Mouse (Mus musculus): Measurements from ENCODE around the gene Nvl.

Nvl gene

DNA sequence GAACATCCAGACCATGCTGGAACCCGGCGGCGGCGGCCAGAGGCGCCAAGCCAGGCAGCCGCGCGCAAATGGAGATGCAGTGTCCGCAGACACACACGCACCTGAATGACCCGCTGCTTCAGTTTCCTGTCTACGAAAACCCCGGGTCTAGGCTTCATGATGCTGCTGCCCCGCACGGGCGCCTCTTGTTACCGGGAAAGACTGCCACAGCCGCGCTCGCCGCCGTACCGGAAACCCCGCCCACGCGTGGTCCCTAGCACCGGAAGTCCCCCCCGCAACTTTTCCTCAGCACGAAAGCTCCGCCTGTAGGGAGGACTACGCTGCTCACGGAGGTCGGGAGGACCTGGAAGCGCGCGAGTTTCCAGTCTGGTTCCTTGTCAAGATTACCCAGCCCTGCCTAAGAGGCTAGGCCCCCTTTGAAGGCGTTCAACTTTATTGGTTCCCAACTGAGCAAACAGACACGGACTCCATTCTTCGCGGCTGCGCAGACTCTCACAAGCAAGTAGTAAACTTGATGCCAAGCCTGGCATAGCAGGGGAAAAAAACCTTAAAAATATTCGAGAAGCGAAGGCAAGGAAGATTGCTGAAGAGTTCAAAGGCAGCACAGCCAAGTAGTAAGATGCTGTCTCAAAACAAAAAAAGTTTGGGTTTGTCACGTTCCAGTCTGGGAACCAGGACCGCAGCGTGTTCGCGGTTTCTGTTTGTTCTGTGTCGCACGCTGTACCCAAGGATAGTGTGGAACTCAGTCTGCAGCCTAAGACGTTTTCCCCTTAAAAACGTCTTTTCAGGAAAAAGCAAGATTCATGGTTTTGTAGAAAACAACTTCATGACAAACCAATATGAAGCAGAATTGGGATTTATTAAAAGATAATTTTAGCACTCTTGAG is at the start of gene Nvl, which contains the start of gene Cnih4:
Gene Nvl (minus strand): TSS at position 255 of the 887 bp plus-strand sequence.
Gene Cnih4 (plus strand): TSS at position 744 of the 887 bp plus-strand sequence.
- peak; percentile 82 for DNase-seq (ENCODE audit: extremely low spot score, low read depth, low spot score)

DNA sequence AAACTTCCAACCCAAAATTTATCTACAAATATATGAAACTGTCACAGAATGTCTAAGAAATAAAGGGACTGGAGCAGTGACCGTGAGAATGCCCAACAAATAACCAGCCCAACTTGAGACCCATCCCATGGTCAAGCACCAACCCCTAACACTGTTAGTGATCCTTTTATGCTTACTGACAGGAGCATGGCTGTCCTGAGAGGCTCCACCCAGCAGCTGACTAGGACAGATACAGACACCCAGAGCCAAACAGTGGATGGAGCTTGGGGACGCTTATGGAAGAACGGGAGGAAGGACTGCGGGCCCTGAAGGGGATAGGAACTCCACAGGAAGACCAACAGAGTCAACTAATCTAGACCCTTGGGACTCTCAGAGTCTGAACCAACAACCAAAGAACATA is 44.9 kb upstream of the Nvl start:
- no peak for DNase-seq (ENCODE audit: extremely low spot score, low read depth, low spot score)

DNA sequence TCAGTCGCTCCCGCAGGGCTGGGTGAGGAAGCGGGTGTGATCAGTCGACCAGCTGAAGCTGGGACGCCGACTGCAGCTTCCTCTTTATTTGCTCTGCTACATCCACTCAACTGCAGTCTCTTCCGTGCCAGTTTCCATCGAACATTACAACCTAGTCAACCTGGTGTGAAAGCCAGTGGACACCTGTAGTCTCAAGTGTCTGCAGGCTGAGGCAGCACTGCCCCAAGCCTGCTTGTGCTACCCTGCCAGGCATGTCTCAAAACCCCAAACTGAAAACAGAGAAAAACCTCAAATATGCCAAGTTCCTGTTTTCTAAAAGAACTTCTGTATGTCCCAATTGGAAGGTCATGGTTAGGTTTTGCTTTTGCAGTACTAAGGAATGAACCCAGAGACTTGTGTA is 26.2 kb upstream of the Nvl start:
- no peak for DNase-seq (ENCODE audit: extremely low spot score, low read depth, low spot score)

DNA sequence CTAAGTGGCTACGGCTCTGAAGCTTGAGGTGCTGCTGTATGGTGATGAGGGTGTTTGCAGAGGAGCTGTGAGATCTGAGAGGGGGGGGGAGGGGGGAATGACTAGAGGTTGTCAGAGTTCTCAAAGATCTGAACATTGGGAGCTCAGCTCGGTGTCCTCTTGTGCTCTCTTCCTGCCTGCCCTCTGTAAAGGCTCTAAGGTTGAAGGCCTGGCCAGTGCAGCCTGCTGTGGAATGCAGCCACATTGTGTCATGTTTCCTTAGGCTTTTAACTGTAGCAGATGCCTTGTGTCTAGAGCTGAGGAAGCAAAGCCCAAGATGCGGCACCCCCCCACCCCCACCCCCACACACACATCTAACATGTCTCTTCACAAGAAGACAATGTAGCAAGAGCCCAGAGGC is 24.4 kb upstream of the Nvl start:
- DNase-seq (ENCODE audit: extremely low spot score, low read depth, low spot score) = no peak

DNA sequence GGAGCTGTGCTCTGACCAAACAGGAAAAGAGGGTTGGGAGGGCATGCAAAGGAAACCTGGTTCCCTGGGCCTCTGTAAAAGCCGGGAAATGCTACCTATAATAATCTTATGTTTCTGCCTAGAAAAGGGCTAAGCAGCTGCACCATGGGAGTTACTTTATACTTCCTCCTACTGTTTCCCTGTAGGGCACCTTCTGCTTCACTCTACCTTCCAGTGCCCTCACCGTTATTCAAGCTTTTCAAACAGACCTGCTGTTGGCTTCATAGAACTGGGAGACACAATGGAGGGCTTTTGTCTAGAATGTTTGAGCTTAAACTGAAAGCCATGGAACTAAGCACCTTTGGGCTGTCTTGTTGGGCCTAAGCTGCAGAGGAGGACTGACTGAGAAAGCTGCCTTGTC is 23.8 kb upstream of the Nvl start:
- DNase-seq (ENCODE audit: extremely low spot score, low read depth, low spot score) = no peak

DNA sequence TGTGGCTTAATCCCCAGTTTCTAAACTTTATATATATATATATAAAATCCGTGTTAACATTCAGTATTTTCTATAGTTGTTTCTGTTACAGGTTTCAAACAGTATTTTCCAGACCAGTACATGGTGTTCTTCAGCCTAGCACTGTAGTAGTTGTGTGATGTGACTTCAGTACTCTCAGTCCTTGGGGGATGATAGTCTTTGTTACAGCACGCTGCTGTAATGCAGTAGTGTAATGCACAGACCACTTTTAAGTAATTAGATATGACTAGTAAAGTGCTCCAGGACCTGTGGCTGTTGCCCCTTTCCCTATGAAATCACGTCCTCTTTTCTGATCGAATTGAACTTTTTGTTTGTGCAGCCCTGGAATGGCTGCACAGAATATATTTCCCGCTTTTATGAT is 7.5 kb upstream of the Nvl start:
- DNase-seq (ENCODE audit: extremely low spot score, low read depth, low spot score) = no peak

DNA sequence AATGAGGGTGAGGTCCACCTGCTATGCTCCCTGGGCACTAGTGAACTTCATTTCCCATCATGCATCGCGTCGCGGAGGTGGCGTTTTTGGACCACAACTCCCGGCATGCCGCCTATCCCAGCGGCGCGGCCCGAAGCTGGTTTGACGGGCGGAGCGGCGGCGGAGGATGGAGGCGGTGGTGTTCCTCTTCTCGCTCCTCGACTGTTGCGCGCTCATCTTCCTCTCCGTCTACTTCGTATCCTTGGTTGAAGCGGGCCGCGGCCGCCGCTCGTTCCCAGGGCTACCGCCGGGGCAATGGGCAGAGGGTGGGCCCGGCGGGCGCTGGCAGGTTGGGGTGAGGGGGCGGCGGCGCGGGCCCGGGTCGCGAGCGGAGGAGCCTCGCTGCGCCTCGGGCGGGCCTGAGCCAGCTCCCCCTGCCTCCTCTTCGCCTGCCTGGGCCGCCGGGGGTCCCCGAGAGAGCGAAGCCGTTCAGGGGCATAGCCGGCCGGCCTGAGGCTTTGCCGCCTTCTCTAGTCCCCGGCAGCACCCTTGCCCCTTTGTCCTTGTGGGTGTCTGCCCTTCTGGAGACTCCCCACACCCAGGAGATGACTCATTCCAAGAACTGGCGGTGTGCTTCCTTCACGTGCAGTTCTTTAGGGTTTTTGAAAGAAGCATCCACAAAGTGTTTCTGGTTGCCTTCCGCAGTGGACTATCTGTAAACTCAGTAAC is 7.0 kb upstream of the Nvl start:
- peak; percentile 77 for DNase-seq (ENCODE audit: extremely low spot score, low read depth, low spot score)

DNA sequence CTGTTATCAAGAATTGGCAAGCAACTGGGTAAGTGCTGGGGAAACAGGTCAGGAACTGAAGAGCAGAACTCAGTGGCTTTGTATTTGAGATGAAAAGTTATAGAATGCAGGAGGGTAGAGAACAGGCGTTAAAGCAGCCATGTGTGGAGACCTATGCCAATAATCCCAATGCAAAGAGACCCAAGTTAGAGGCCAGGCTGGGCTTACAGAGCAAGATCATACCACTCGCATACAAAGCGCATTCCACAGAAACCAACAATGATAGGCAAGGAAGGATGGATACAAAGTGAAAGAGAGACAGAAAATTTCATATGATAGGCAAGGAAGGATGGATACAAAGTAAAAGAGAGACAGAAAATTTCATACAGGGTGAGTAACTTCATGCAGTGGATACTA is 6.4 kb upstream of the Nvl start:
- no peak for DNase-seq (ENCODE audit: extremely low spot score, low read depth, low spot score)

DNA sequence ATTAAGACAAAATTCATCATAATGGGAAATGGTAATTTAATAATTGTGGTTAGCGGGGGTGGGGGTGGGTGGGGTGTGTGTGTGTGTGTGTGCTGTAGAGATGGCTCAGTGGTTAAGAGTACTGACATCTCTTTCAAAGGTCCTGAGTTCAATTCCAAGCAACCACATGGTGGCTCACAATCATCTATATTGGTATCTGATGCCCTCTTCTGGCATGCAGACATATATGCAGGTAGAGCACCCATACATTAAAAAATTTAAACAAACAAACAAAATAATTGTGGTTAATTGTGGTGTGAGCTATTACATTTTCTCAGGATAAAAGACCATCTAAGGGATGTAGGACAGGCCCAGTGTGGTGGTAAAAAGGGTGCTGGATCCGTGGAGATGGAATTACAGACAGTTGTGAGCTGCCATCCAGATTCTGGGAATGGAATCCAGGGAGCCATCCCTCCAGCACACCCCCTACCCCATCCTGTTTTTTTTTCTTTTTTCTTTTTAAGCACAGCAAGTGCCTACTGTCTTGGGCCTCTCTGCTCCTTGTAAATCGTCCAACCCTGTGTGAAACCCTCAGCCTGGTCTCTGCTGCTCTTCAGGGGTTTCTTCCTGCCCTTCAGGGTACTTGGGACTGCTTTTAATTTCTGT is 5.5 kb upstream of the Nvl start:
- no peak for DNase-seq (ENCODE audit: extremely low spot score, low read depth, low spot score)

DNA sequence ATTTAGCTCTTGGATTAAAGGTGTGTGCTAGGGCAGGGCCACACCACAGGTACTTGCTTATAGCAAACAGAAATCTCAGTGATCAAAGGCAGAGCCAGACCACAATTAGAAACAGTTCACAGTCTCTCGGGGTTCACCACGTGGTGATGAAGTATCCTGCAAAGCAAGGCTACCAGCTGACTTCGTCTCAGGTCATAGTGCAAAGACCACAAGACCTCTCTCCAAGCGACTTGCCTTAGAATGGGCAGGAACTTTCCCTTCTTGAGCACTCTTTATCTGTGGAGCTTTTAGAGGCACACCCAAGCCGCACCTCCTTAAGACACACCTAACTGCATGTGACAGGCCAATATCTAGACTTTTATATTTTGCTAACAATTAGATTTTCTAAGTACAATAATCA is 4.5 kb upstream of the Nvl start:
- DNase-seq (ENCODE audit: extremely low spot score, low read depth, low spot score) = no peak

DNA sequence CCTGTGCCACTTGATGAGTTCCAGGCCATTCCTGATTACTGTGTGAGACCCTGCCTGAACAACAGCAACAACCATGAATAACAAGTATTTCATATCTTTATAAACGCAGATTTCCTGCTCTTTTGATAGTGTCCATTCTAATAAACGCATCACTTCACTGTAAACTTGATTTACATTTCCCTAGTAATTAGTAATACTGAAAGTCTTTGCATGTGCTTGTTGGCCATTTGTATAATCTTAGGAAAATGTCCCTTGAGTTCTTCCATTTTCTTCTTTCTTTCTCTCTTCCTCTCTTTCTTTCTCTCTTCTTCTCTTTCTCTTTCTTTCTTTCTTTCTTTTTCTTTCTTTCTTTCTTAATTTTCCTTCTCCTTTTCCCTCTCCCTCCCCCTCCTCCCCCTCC is 2.2 kb upstream of the Nvl start:
- no peak for DNase-seq (ENCODE audit: extremely low spot score, low read depth, low spot score)

DNA sequence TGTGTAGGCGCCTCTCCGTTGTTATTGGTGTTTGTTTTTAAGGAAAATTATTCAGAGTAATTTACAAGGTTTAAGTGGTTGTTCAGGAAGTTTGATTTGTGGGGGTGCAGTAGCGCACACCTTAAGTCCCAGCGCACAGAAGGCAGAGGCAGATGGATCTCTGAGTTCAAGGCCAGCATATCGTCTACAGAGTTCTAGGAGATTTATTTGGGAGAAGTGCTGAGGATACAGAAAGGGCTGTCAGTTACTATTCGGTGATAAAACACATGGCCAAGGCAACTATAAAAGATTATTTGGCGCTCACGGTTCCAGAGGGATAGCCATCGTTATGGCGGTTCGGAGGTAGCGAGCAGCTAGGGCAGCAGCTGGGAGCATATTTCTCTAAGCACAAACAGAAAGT is 962 bp upstream of the Nvl start:
- no peak for DNase-seq (ENCODE audit: extremely low spot score, low read depth, low spot score)

DNA sequence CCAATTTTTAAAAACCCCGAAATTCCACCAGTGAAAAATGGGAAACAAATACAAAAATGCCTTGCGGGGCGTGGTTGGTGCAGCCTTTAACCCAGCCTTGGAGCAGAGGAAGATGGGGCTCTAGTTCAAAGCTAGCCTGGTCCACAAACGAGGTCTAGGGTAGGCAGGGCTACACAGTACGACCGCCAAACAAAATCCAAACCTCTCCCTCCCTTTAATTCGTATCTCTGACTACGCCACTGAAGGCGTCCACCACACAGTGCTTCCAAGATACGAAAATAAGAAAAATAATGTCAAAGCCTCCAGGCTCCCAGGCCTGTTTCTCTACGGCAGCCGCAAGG is 425 bp downstream of the Nvl start:
- DNase-seq (ENCODE audit: extremely low spot score, low read depth, low spot score) = no peak

DNA sequence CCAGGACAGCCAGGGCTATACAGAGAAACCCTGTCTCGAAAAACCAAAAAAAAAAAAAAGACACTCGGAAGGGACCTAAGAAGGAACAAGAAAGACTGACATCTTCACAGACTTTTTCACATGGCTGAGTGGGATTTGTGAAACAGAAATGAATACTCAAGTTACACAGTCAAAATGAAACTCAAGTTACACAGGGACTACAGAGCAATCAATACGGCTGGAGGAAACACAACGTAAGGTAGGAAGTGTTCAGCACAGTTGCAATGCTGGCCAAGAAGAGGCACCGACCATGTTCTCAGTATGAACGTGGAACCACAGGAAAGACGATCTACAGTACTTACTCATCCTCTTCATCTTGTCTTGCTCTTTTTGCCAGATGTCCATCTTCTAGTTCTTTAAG is 5.3 kb downstream of the Nvl start:
- DNase-seq (ENCODE audit: extremely low spot score, low read depth, low spot score) = no peak

DNA sequence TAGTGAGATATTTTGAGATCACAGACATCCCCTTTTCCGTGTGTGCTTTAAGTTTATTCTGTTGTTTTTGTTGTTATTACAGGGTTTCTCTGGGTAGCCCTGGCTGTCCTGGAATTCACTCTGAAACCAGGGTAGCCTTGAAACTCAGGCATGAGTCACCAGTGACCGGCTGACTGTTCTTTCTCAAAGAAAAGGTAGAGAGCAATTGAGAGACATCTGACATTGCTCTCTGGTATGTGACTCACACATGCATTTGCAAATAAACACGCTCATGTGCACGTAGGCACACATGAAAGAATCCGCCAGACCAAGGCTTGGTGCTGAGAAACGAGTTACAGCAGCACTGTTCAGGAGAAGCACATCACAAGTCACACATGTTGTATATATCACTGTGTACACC is 12.1 kb downstream of the Nvl start:
- DNase-seq (ENCODE audit: extremely low spot score, low read depth, low spot score) = no peak

DNA sequence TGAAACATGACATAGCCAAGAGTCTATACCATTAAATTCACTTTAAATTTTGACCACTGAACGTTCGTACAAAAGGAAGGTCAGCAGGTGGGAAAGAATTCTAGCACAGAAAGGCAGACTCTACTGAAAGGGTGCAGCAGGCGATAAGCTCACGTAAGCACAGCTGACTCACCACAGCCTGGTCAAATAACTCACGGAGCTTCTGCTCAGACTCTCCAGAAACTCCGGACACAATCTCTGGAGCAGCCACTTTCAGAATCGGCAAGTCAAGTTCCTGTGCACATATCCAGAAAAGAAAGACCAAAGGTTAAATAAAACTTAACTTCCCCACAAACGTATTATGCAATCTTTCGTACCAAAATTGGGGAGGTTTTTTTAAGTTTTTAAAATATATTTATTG is 17.2 kb downstream of the Nvl start:
- DNase-seq (ENCODE audit: extremely low spot score, low read depth, low spot score) = no peak

DNA sequence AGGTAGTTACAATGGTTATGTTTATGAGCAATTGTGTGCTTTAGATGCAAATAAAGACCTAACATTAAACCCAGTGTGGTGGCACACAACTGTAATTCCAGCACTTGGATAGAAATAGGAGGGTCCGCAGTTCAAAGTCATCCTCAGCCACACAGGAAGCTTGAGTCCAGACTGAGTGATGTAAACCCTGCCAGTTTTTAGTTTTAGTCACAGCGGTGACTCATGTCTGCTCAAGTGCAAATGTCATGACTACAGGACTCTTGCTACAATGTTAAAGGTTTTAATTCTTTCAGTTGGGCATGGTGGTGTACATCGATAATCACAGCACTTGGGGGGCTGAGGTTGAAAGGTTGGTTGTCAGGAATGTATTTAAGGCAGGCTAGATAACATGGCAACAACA is 18.1 kb downstream of the Nvl start:
- no peak for DNase-seq (ENCODE audit: extremely low spot score, low read depth, low spot score)

DNA sequence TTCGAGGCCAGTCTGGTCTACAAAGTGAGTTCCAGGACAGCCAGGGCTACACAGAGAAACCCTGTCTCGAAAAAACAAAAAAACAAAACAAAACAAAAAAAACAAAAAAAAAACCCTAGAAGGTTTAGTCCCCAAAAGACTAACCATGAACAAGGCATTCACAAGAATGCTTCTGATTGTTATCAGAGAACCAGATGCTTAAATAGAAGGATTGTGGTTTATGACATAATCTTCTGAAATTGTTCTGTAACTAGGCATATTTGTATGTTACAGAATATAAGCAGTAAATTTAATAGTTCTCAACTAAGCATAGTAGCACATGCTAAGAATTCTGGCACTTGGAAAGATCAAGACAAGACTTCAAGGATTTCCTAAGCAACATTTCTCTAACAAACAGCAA is 19.9 kb downstream of the Nvl start:
- no peak for DNase-seq (ENCODE audit: extremely low spot score, low read depth, low spot score)

DNA sequence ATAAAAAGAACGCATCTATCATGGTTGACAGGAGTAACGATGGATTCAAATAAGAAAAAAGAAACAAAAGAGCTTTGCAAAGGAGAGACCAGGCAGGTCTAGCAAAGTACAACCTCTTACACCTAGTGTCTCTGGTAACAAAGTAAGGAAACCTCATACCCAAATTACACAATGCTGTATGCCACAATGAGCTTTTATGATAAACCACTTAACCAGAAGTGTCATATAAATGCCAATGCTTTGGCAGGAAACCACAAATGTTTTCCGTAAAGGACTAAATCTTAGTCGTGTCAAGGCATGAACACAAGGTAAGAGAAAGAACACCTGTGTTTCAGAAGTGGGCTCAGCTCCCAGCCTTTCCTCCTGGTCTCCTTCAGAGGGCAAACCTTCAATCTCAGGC is 26.9 kb downstream of the Nvl start:
- no peak for DNase-seq (ENCODE audit: extremely low spot score, low read depth, low spot score)

DNA sequence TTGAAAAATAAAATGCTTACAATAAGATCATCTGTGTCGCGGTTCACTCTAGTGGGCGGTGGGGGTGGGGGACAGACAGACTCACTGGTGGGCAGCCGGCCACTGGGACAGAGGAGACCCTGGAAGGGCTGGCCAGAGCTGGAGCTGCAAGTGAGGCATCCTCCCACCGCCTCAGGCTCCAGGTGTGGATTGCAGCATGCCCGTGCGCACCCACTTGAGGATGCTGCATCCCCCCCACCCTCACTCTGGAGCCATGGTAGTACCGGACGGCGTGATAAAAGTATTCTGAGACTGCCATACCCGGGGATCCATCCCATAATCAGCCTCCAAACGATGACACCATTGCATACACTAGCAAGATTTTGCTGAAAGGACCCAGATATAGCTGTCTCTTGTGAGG is 54.0 kb downstream of the Nvl start:
- no peak for DNase-seq (ENCODE audit: extremely low spot score, low read depth, low spot score)

DNA sequence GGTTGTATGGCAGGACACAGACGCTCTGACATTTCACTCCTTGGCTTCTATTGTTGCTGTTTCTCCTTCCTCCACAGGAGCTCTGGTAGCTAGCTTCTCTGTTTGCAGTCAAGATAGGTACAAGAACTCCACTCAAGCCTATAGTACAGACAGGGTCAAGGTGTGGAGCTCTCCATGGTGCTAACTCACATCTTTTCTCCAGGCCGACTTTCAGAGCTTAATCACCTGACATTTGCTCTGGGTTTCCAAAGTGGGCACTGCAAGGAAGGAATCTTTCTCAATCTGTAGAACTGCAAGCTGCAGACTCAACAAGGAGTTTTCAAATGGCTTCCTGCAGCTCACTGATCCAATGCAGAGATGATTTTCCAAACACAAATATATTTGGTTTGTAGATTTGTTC is 60.0 kb downstream of the Nvl start:
- DNase-seq (ENCODE audit: extremely low spot score, low read depth, low spot score) = peak; percentile 37

DNA sequence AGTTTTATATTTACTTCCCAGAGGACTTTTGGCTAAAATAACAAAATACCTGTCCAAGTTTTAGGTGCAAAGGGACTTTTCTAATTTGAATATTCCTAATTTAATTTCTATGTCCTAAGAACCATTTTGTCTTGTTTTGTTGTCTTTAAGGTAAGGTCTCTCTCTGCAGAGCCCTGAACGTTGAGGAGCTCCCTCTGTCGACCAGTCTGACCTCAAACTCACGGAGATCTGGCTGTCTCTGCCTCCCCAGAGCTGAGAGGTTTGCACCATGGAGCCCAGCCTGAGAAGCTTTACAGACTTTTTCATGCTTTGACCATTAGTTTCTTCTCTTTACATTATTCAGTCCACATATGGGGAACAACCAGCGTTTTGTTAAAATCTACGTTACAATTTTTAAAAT is 70.9 kb downstream of the Nvl start:
- DNase-seq (ENCODE audit: extremely low spot score, low read depth, low spot score) = no peak

All from hindlimb bud, embryonic 11.5 days (tissue).